Mouse (Mus musculus): ENCODE measurements around the gene Abi1. TPM values are rescaled to one million over a fixed set of nuclear protein-coding genes. Genes with fewer than 3 reads are reported as not detected.
"Not testable (repeated sequence)": the region's sequence is repeated elsewhere in the genome, so short reads cannot be mapped to it uniquely, and the experiment has no call there.

Gene Abi1
- 100 to 1,000 TPM; 132 to 140 TPM for total RNA-seq (2021)

GRCm38 (mm10) chr2:23040001-23040646, at the start of gene Abi1:
TSS of gene Abi1 (minus strand) at chr2:23040241.
- DNase-seq (ENCODE audit: low spot score in 2 of 2), result peak; percentile 90 to 98
- intact Hi-C loops (cut with DNase I), result loop anchor here (1.0 kb wide), 1 partner anchor 28 kb away; the partner anchor contains the start of gene Acbd5

GRCm38 (mm10) chr2:23084540-23084939, 44.5 kb upstream of the Abi1 start:
- intact Hi-C loops (cut with DNase I), result no loop called here

GRCm38 (mm10) chr2:23078588-23078987, 38.5 kb upstream of the Abi1 start:
- intact Hi-C loops (cut with DNase I), result no loop called here
- no peak for DNase-seq (ENCODE audit: low spot score in 2 of 2)

More at GRCm38 (mm10) chr2:23084540-23084939, 44.5 kb upstream of the Abi1 start:
- DNase-seq (ENCODE audit: low spot score in 2 of 2), result no peak

GRCm38 (mm10) chr2:23077693-23078092, 37.7 kb upstream of the Abi1 start:
- intact Hi-C loops (cut with DNase I), result no loop called here
- no peak for DNase-seq (ENCODE audit: low spot score in 2 of 2)

GRCm38 (mm10) chr2:23076783-23077182, 36.7 kb upstream of the Abi1 start:
- no peak for DNase-seq (ENCODE audit: low spot score in 2 of 2)
- intact Hi-C loops (cut with DNase I), result no loop called here

GRCm38 (mm10) chr2:23075846-23076245, 35.8 kb upstream of the Abi1 start:
- DNase-seq (ENCODE audit: low spot score in 2 of 2), result no peak
- intact Hi-C loops (cut with DNase I), result no loop called here

- DNase-seq (ENCODE audit: low spot score in 2 of 2), result no peak
- intact Hi-C loops (cut with DNase I), result no loop called here
These were observed 31.4 kb upstream of the Abi1 start for GRCm38 (mm10) chr2:23071406-23071805.

GRCm38 (mm10) chr2:23070491-23070890, 30.4 kb upstream of the Abi1 start:
- no peak for DNase-seq (ENCODE audit: low spot score in 2 of 2)
- intact Hi-C loops (cut with DNase I), result no loop called here

GRCm38 (mm10) chr2:23068894-23069744, 29.1 kb upstream of the Abi1 start:
- peak; percentile 94 to 97 for DNase-seq (ENCODE audit: low spot score in 2 of 2)
- intact Hi-C loops (cut with DNase I), result loop anchor here (1.0 to 5.0 kb wide), 4 partner anchors 29 to 174 kb away; partner anchors contain the start of genes Abi1, Mastl, Pdss1 and Yme1l1

- DNase-seq (ENCODE audit: low spot score in 2 of 2), result no peak
- intact Hi-C loops (cut with DNase I), result loop anchor here (1.0 to 5.0 kb wide), 4 partner anchors 28 to 174 kb away; partner anchors contain the start of genes Abi1, Mastl, Pdss1 and Yme1l1
These were observed 28.3 kb upstream of the Abi1 start for GRCm38 (mm10) chr2:23068370-23068737.

GRCm38 (mm10) chr2:23067552-23068369, 27.7 kb upstream of the Abi1 start, which contains the start of gene Acbd5:
TSS of gene Acbd5 (plus strand) at chr2:23068167.
- intact Hi-C loops (cut with DNase I), result loop anchor here (1.0 to 5.0 kb wide), 4 partner anchors 27 to 173 kb away; partner anchors contain the start of genes Abi1, Mastl, Pdss1 and Yme1l1
- peak; percentile 95 to 99 for DNase-seq (ENCODE audit: low spot score in 2 of 2)

GRCm38 (mm10) chr2:23052523-23052922, 12.5 kb upstream of the Abi1 start:
- intact Hi-C loops (cut with DNase I), result no loop called here
- DNase-seq (ENCODE audit: low spot score in 2 of 2), result no peak

- intact Hi-C loops (cut with DNase I), result no loop called here
- DNase-seq (ENCODE audit: low spot score in 2 of 2), result peak in 1 of 2 experiments; percentile 74
These were observed 11.8 kb upstream of the Abi1 start for GRCm38 (mm10) chr2:23051890-23052289.

GRCm38 (mm10) chr2:23048006-23048405, 8.0 kb upstream of the Abi1 start:
- no peak for DNase-seq (ENCODE audit: low spot score in 2 of 2)
- intact Hi-C loops (cut with DNase I), result no loop called here

GRCm38 (mm10) chr2:23045703-23046102, 5.7 kb upstream of the Abi1 start:
- no peak for DNase-seq (ENCODE audit: low spot score in 2 of 2)
- intact Hi-C loops (cut with DNase I), result no loop called here

GRCm38 (mm10) chr2:23042189-23042588, 2.1 kb upstream of the Abi1 start:
- no peak for DNase-seq (ENCODE audit: low spot score in 2 of 2)
- intact Hi-C loops (cut with DNase I), result no loop called here

GRCm38 (mm10) chr2:23041457-23041856, 1.4 kb upstream of the Abi1 start:
- intact Hi-C loops (cut with DNase I), result no loop called here
- DNase-seq (ENCODE audit: low spot score in 2 of 2), result no peak

GRCm38 (mm10) chr2:23040690-23041089, 649 bp upstream of the Abi1 start:
- intact Hi-C loops (cut with DNase I), result loop anchor here (1.0 kb wide), 1 partner anchor 28 kb away; the partner anchor contains the start of gene Acbd5
- DNase-seq (ENCODE audit: low spot score in 2 of 2), result not testable (repeated sequence)
